Mouse (Mus musculus) C2C12 (cell line): ENCODE measurements around the gene Crabp2.

Experiments used
- CTCF ChIP-seq: IDR thresholded peaks from one replicate; pipeline ENCODE4 v1.5.1; 2011; ENCODE audit not compliant: control insufficient read depth, insufficient read depth, insufficient read length
- MAX ChIP-seq: IDR thresholded peaks from one replicate; pipeline ENCODE4 v1.6.1; 2011; ENCODE audit warnings: mild to moderate bottlenecking, control low read depth
- MYOD1 ChIP-seq: IDR thresholded peaks from one replicate; pipeline ENCODE4 v1.6.1; 2011; ENCODE audit warnings: low read depth; ENCODE audit not compliant: control insufficient read depth, insufficient read length
- USF1 ChIP-seq: IDR thresholded peaks from one replicate; pipeline ENCODE4 v1.6.1; 2011; ENCODE audit warnings: low read depth, mild to moderate bottlenecking, control low read depth, moderate library complexity

DNA sequence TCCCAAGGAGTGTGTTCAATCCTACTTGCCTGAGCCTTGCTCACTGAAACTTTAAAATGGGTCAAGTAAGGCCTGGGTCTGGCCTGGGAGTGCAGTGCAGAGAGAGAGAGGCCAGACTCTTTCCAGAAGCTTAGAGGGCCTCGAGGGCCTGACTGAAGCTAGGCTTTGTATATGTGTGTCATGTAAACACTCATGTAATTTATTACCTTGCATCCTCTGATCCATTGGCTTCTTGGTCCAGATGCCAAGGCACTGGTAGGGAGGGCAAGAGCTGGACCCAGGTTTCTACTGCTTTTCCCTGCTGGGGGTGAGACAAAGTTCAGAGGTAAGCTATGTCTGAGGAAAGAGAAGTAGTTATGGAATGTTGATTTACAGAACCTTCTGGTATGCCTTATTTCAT, 40.6 kb upstream of the Crabp2 start:
- TF ChIP-seq MAX (no peak), CTCF (no peak), MYOD1 (no peak), USF1 (no peak)
